Mouse (Mus musculus) olfactory bulb, adult 2 months (tissue): Measurements from ENCODE around the gene 4933411K16Rik.

ENCODE experiments used
- CTCF ChIP-seq: fragments of 200-500 bp; IDR thresholded peaks from 2 replicates; pipeline ENCODE4 v1.5.1; 2012; ENCODE audit warnings: low read depth, mild to moderate bottlenecking, low read length, moderate library complexity; ENCODE audit not compliant: insufficient read depth
- POLR2A ChIP-seq: fragments of 200-500 bp; IDR thresholded peaks from 2 replicates; pipeline ENCODE4 v1.6.1; 2012; ENCODE audit warnings: mild to moderate bottlenecking, low read depth, low read length, moderate library complexity; ENCODE audit not compliant: insufficient read depth

DNA sequence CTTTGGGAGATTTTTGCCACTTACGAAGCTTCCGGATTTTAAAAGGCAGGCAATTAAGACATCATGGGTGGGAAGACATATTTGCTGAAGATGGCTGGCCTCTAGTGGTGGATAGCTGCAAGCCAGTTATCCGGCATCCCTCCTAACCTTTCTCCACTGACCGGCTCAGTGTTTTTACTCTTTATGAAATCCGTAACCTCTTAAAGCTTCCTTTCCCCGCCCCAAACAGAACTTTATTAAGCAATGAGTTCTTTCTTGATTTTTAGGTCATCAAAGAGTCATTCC is 17.1 kb downstream of the 4933411K16Rik start:
- TF ChIP-seq POLR2A (no peak), CTCF (no peak)
